Mouse (Mus musculus): ENCODE results near the gene Gm21190.
"Not testable (repeated sequence)": the region's sequence is repeated elsewhere in the genome, so short reads cannot be mapped to it uniquely, and the experiment has no call there.

GRCm38 (mm10) chr5:15520418-15520817 is 8.6 kb downstream of the Gm21190 start:
- not testable (repeated sequence) for TF ChIP-seq POLR2A, CTCF (IDR thresholded peaks at IDR 0.05; ENCODE audit: extremely low read depth, insufficient read depth, low read length)
